Mouse (Mus musculus) limb, embryonic 12.5 days (tissue): Measurements from ENCODE around the gene Dmgdh. TPM values are rescaled to one million over a fixed set of nuclear protein-coding genes. Genes with fewer than 3 reads are reported as not detected.

ENCODE experiments used
- ATAC-seq: fragments of 200-750 bp; cut with Nextera tagmentation; 2 replicates; pipeline ENCODE4 v1.8.0; 2017; ENCODE audit warnings: low read depth, moderate TSS enrichment; ENCODE audit not compliant: insufficient number of reproducible peaks, insufficient read depth, low FRiP score, low TSS enrichment
- H3K27ac ChIP-seq: fragments of 300-500 bp; sonication (generic); 2 replicates; pipeline ENCODE4 v1.5.1; 2016; ENCODE audit warnings: mild to moderate bottlenecking, moderate library complexity
- H3K27me3 ChIP-seq: fragments of 300-500 bp; sonication (generic); 2 replicates; pipeline ENCODE4 v1.6.1; 2016; ENCODE audit warnings: mild to moderate bottlenecking, moderate library complexity
- H3K36me3 ChIP-seq: fragments of 300-500 bp; sonication (generic); 2 replicates; pipeline ENCODE4 v1.6.1; 2016; ENCODE audit warnings: mild to moderate bottlenecking, moderate library complexity
- H3K4me1 ChIP-seq: fragments of 300-500 bp; sonication (generic); replicated peaks from 2 replicates; pipeline ENCODE4 v1.6.1; 2016
- H3K4me2 ChIP-seq: fragments of 300-500 bp; sonication (generic); 2 replicates; pipeline ENCODE4 v1.6.1; 2016; ENCODE audit warnings: mild to moderate bottlenecking, moderate library complexity
- H3K4me3 ChIP-seq: fragments of 300-500 bp; sonication (generic); replicated peaks from 2 replicates; pipeline ENCODE4 v1.5.1; 2016; ENCODE audit warnings: mild to moderate bottlenecking
- H3K9ac ChIP-seq: fragments of 300-500 bp; sonication (generic); replicated peaks from 2 replicates; pipeline ENCODE4 v1.6.1; 2016; ENCODE audit warnings: mild to moderate bottlenecking, moderate library complexity
- H3K9me3 ChIP-seq: fragments of 300-500 bp; sonication (generic); 2 replicates; pipeline ENCODE4 v1.6.1; 2016; ENCODE audit warnings: mild to moderate bottlenecking, moderate library complexity
- WGBS: fragments of 180-500 bp; shearing (Covaris S2); methylation state at CpG from one replicate; pipeline ENCODE4 v1.1.7; 2016; 5-methylcytosine and 5-hydroxymethylcytosine counted together
- polyA plus RNA-seq: library from polyadenylated mRNA; unstranded; fragments of >200 nt; fragmentation: Nextera tagmentation; extraction: Ambion mirVana; gene quantifications from 2 replicates; pipeline ENCODE4 v1.2.1, GENCODE M21; 2016

The Dmgdh gene
- polyA plus RNA-seq = 0.08 TPM in 1 of 2 replicates, not detected in the other

DNA sequence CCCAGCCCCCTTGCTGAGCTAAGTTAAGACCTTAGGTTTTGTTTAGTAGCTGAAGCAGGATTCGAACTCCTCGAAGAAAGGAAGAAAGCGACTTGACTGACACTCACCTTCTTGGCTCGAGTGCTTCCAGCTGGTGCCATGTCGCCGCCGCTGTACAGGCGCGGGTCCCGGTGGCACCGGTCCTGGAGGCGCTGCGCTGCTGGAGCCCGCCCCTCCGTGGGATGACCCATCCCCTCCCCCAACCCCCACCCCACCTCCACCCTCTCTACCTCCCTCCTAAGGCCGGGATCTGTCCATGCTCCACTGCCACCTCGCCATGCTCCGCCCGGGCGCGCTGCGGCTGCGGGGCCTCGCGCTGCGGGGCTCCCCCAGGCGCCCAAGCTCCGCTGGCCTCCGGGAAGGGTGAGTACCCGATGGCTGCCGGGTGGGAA, at the start of gene Dmgdh, which contains the start of gene Bhmt2:
Gene Dmgdh (plus strand): TSS at position 303 of the 431 bp plus-strand sequence.
Gene Bhmt2 (minus strand): TSS at position 172 of the 431 bp plus-strand sequence.
- WGBS = 3% methylated on average over 30 of the region's 31 CpGs
- Histone ChIP-seq H3K4me3 (peak within 1 kb of the TSS; percentile 29), H3K27ac (no peak within 1 kb of the TSS), H3K27me3 (peaks cover 24% of the 10 kb centered on the region), H3K36me3 (no peaks in the 10 kb centered on the region), H3K9ac (no peak within 1 kb of the TSS), H3K9me3 (0 out of 2 replicates have a peak, but pooled peaks cover 3% of the 10 kb centered on the region), H3K4me2 (peak within 1 kb of the TSS; percentile 50), H3K4me1 (peaks cover 4% of the 10 kb centered on the region)
- ATAC-seq = no peak

DNA sequence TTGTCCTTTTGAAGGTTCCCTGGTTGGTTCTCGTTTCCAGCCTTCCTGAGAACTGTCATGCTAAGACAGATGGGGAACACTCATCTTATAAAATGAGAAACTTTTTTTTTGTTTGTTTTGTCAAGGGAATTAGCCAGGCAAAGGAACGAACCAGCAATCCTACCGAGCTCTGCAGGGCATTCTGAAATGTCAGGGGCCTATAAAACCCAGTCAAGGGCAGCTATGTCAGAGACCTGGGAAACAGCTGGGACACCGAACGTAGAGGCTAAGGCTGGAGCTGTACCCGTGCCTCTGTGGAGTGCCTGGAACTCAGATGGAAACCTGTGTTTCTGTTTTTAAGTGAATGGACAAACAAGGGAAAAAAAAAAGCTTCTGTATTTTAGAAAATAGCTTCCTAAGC, 45.4 kb upstream of the Dmgdh start:
- no peaks in the 10 kb centered on the region for H3K9me3 ChIP-seq
- no peak overlapping the region for H3K4me3 ChIP-seq
- H3K4me2 ChIP-seq = no peak overlapping the region
- H3K4me1 ChIP-seq = peaks cover 8% of the 10 kb centered on the region
- 11% methylated on average over 6 of the region's 6 CpGs for WGBS
- H3K27me3 ChIP-seq = no peaks in the 10 kb centered on the region
- ATAC-seq = no peak
- no peaks in the 10 kb centered on the region for H3K36me3 ChIP-seq
- no peak overlapping the region for H3K9ac ChIP-seq
- H3K27ac ChIP-seq = no peak overlapping the region; the same call in 1 of the 2 replicates

DNA sequence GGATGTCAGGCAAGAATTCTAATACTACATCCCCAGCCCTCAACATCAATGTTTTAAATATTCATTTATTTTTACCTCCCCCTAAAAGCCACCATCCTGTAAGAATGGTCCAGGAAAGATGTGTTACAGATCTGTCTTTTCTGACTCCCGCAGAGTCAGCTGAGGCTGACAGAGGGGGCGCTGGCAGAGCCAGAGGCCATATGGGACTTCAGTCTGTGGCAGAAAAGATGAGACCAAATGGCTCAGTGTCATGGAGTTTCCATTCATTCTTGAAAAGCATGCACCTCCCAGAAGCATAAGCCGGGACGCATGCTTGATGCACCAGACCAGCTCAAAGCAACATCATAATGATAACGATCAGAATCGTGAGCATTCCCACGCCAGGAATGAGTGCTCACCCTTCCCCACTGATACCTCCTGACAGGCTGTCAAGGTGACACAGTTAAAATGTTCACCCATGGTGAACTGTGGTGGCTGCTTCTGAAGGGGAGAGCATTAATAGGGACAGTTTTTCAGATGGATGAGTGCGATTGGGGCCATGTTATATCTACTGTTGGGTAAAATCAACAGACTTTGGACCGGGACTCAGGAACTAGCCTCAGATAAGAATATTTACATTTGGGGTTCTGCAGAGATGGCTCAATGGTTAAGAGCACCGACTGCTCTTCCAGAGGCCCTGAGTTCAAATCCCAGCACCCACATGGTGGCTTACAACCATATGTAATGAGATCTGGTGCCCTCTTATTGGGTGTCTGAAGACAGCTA, 43.1 kb upstream of the Dmgdh start:
- H3K4me1 ChIP-seq = peaks cover 8% of the 10 kb centered on the region
- WGBS = 84% methylated on average over 10 of the region's 10 CpGs
- no peaks in the 10 kb centered on the region for H3K9me3 ChIP-seq
- no peak overlapping the region for H3K9ac ChIP-seq
- H3K4me2 ChIP-seq = no peak overlapping the region
- no peaks in the 10 kb centered on the region for H3K27me3 ChIP-seq
- no peaks in the 10 kb centered on the region for H3K36me3 ChIP-seq
- ATAC-seq = no peak
- no peak overlapping the region for H3K27ac ChIP-seq
- H3K4me3 ChIP-seq = no peak overlapping the region

DNA sequence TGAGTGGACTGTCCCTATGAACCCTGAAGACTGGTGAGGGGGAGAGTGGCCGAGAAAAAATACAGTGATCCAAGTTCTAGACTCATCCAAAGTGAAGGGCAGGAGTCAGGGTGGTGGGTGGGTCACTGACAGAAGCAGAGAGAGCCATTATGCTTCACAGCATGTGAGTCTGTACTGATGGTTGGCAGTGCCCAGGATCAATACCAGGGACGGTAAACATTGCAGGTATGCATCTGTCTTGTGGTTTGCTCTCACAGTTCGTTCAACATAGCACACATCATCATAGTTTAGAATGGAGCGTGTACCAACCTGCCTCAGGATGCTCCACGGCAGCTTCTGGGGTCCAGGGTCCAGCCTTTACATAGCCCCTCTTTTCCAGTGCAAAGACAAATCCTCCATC, 41.3 kb upstream of the Dmgdh start:
- Histone ChIP-seq H3K27ac (no peak overlapping the region), H3K9me3 (no peaks in the 10 kb centered on the region), H3K9ac (no peak overlapping the region), H3K36me3 (no peaks in the 10 kb centered on the region), H3K4me3 (no peak overlapping the region), H3K4me1 (peaks cover 8% of the 10 kb centered on the region), H3K4me2 (no peak overlapping the region), H3K27me3 (no peaks in the 10 kb centered on the region)
- no peak for ATAC-seq
- 80% methylated on average over 5 of the region's 5 CpGs for WGBS

DNA sequence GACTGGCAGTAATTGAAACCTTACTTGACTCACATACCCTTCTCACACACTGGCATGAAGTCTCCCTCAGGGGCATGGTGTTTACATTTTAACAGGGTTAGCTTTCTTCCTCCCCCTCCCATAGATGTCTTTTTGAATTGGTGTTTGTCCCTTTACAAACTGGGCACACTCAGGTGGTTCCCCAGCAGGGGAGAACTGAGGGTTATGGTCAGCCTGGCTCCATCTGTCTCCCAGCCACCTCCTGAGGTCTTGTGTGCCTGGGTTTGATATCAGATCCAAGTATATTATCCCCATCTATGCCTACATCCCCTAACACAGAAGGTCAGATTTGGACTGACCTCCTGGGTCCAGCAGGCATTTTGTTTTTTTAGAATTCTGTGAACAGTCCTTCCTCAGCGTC, 37.7 kb upstream of the Dmgdh start:
- Histone ChIP-seq H3K27me3 (no peaks in the 10 kb centered on the region), H3K4me2 (no peak overlapping the region), H3K36me3 (no peaks in the 10 kb centered on the region), H3K9ac (no peak overlapping the region), H3K4me3 (no peak overlapping the region), H3K4me1 (no peaks in the 10 kb centered on the region), H3K27ac (no peak overlapping the region), H3K9me3 (no peaks in the 10 kb centered on the region)
- WGBS = 76% methylated on average over 1 of the region's 1 CpGs
- no peak for ATAC-seq

DNA sequence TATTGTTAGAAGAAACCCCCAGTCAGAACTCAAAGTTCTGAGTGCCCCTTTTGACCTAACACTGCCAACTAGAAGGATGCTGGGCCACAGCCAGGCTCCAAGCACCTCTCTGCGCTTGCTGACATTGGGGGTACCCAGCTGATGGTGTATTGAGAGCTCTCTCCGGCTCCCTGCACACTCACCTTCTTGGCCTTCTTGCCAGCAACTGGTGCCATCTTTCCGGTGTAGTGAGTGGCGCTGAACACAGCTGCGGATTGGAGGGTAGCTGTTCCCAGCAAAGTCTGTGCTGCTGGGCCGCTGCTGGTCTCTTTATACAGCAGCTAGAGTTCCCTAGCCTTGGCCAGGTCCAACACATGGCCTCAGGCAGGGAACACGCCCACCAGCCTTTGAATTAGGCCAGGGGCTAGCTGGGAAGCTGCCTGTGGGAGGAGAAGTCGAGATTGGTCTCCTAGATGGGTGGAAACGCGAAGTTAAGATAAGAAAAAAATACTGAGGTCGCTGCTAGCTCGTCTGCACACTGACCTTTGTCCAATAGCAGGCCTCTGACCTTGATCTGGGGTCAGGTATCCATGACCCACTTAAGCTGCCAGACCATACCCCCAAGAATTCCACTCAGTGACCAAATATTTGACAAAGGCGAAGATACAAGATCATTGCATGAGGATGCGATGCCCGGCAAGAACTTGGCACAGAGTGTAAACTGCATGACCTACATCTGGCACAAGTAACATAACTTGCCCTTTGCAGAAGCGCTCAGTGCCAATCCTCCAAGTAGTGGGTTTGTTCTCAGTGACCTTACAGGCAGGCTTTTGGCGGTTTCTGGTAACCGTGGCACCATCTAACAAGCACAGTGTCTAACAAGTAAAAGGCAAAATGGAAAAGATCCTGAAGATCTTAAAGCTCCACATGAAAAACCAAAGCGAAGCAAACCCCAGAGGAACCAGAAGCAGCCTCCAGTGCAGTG, 36.7 kb upstream of the Dmgdh start, which contains the start of gene Bhmt:
Gene Bhmt (minus strand): TSS at position 680 of the 964 bp plus-strand sequence.
- Histone ChIP-seq H3K4me3 (no peak within 1 kb of the TSS), H3K36me3 (no peaks in the 10 kb centered on the region), H3K9me3 (no peaks in the 10 kb centered on the region), H3K9ac (no peak within 1 kb of the TSS), H3K27ac (no peak within 1 kb of the TSS), H3K4me2 (no peak within 1 kb of the TSS), H3K27me3 (no peaks in the 10 kb centered on the region), H3K4me1 (no peaks in the 10 kb centered on the region)
- WGBS = 69% methylated on average over 19 of the region's 19 CpGs
- no peak for ATAC-seq

DNA sequence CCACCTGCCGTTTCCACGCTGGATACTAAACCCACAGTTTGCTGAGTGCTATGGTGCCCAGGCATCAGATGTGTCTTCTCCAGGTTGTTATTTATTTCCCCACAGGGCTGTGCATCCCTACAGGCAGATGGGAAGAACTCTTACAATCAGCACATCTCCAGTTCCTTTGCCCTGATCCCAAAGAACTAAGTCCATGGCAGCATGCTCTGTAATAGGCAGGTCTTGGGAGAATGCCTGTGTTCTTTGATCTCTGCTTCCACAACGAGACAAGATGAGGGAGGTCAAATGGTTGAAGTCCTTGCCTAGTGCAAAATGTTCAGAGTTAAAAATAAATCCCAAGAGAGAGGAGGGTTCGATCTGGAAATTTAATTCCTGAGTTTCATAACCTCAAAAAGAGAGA, 34.6 kb upstream of the Dmgdh start:
- Histone ChIP-seq H3K27me3 (no peaks in the 10 kb centered on the region), H3K4me3 (no peak overlapping the region), H3K9me3 (no peaks in the 10 kb centered on the region), H3K36me3 (no peaks in the 10 kb centered on the region), H3K4me1 (no peaks in the 10 kb centered on the region), H3K27ac (no peak overlapping the region), H3K9ac (no peak overlapping the region), H3K4me2 (no peak overlapping the region)
- no peak for ATAC-seq
- WGBS = 58% methylated on average over 4 of the region's 4 CpGs

DNA sequence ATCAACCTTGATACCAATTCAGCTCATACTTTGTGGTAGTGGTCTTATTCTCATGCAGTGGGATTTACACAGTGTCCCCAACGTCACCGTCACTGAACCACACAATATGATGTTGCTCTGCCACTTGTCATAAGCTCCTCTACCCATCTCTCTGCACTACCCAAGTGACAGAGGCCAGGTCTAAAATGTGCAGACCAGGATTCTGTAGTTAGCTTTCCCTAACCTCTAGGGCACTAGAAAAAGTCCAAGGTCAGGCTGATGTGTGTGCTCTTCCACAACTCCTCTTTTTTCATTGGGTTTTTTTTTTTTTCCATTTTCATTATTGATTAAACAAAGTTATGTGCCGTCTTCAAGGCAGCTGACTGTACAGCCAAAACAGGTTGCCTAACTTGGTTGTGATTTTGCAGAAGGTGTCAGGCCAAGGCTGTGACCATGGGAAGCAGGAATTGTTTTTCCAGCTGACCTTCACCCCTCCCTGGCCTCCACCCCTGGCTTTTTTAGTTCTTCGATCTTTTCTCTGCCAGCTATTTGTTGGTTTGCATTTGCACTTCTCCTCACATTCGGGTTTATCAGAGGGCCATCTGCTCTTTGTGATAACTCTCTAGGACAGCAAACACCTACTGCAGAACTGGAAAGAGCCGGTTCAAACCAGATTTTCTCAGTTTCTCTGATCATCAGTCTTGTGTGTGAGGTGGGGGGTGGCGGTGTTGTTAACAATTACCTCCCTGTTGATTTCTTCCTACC, 25.7 kb upstream of the Dmgdh start:
- H3K27me3 ChIP-seq = no peaks in the 10 kb centered on the region
- WGBS = 82% methylated on average over 7 of the region's 7 CpGs
- no peaks in the 10 kb centered on the region for H3K4me1 ChIP-seq
- no peaks in the 10 kb centered on the region for H3K36me3 ChIP-seq
- no peak for ATAC-seq
- no peak overlapping the region for H3K9ac ChIP-seq
- no peak overlapping the region for H3K4me3 ChIP-seq
- no peak overlapping the region for H3K27ac ChIP-seq
- H3K9me3 ChIP-seq = no peaks in the 10 kb centered on the region
- no peak overlapping the region for H3K4me2 ChIP-seq

DNA sequence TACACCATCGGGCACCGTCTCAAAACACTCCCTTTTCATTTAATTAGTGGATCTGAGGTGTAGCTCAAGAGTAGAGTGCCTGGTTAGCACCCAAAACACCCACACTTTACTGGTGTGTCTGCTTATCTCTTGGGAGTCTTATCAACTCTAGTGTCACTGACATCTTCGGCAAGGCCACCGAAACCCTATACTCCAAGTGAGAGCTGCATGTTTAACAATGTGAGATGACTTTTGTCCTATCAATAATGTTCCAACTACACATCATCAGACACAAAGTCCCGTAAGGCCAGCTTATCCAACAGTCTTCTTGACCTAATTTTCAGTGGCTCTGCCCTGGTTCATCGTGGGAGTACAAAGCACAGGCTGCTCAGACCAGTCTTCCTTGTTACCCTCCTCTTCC, 20.9 kb upstream of the Dmgdh start:
- no peak for ATAC-seq
- H3K4me1 ChIP-seq = peaks cover 5% of the 10 kb centered on the region; the same call in 1 of the 2 replicates
- H3K9me3 ChIP-seq = no peaks in the 10 kb centered on the region
- WGBS = 87% methylated on average over 6 of the region's 6 CpGs
- no peak overlapping the region for H3K27ac ChIP-seq
- no peak overlapping the region for H3K9ac ChIP-seq
- H3K36me3 ChIP-seq = no peaks in the 10 kb centered on the region
- H3K4me3 ChIP-seq = no peak overlapping the region
- no peak overlapping the region for H3K4me2 ChIP-seq
- H3K27me3 ChIP-seq = no peaks in the 10 kb centered on the region

DNA sequence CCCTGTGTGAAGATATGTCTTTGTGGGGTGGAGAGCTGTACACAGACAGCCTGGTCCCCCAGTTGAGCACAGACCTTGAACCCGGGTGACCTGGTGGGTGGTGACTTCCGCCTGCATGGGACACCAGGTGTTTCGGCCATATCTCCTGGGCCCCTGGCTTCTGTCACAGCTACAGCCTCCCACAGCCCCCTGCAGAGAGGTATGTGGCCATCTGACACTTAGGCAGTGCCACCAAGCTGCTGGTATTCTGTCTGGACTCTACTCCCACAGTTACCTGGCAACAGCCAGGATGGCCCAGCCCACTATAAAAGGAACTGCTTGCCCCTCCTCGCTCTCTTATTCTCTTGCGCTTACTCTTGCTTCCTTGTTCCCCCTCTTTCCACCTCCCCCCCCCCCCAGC, 16.3 kb upstream of the Dmgdh start:
- Histone ChIP-seq H3K27ac (no peak overlapping the region), H3K4me2 (no peak overlapping the region), H3K4me1 (peaks cover 6% of the 10 kb centered on the region; the same call in 1 of the 2 replicates), H3K36me3 (no peaks in the 10 kb centered on the region), H3K4me3 (no peak overlapping the region), H3K9me3 (no peaks in the 10 kb centered on the region), H3K9ac (no peak overlapping the region), H3K27me3 (no peaks in the 10 kb centered on the region)
- 73% methylated on average over 5 of the region's 5 CpGs for WGBS
- no peak for ATAC-seq
